Mouse (Mus musculus) stomach, embryonic 15.5 days (tissue): Measurements from ENCODE around the gene Zfp39. TPM values are rescaled to one million over a fixed set of nuclear protein-coding genes. Genes with fewer than 3 reads are reported as not detected.

Source experiments
- ATAC-seq: fragments of 200-750 bp; cut with Nextera tagmentation; 2 replicates; pipeline ENCODE4 v1.8.0; 2017; ENCODE audit warnings: low read depth, moderate number of reproducible peaks, moderate TSS enrichment; ENCODE audit not compliant: insufficient read depth, low FRiP score
- H3K27ac ChIP-seq: fragments of 300-500 bp; sonication (generic); 2 replicates; pipeline ENCODE4 v1.5.1; 2015; ENCODE audit warnings: mild to moderate bottlenecking, inconsistent platforms
- H3K27me3 ChIP-seq: fragments of 300-500 bp; sonication (generic); replicated peaks from 2 replicates; pipeline ENCODE4 v1.6.1; 2015; ENCODE audit warnings: inconsistent platforms
- H3K36me3 ChIP-seq: fragments of 300-500 bp; sonication (generic); 2 replicates; pipeline ENCODE4 v1.6.1; 2015; ENCODE audit warnings: inconsistent platforms
- H3K4me1 ChIP-seq: fragments of 300-500 bp; sonication (generic); 2 replicates; pipeline ENCODE4 v1.6.1; 2015; ENCODE audit warnings: inconsistent platforms
- H3K4me2 ChIP-seq: fragments of 300-500 bp; sonication (generic); 2 replicates; pipeline ENCODE4 v1.6.1; 2015; ENCODE audit warnings: mild to moderate bottlenecking, inconsistent platforms
- H3K4me3 ChIP-seq: fragments of 300-500 bp; sonication (generic); replicated peaks from 2 replicates; pipeline ENCODE4 v1.5.1; 2015; ENCODE audit warnings: inconsistent platforms
- H3K9ac ChIP-seq: fragments of 300-500 bp; sonication (generic); 2 replicates; pipeline ENCODE4 v1.6.1; 2015; ENCODE audit warnings: inconsistent platforms
- H3K9me3 ChIP-seq: fragments of 300-500 bp; sonication (generic); 2 replicates; pipeline ENCODE4 v1.6.1; 2016; ENCODE audit warnings: inconsistent platforms
- WGBS: fragments of 180-500 bp; shearing (Covaris S2); methylation state at CpG from one replicate; pipeline ENCODE4 v1.1.7; 2015; 5-methylcytosine and 5-hydroxymethylcytosine counted together
- polyA plus RNA-seq: library from polyadenylated mRNA; unstranded; fragments of >200 nt; fragmentation: Nextera tagmentation; extraction: Ambion mirVana; gene quantifications from 2 replicates; pipeline ENCODE4 v1.2.1, GENCODE M21; 2015

The Zfp39 gene
- polyA plus RNA-seq = 4.6 and 5.6 TPM in 2 replicates

- Histone ChIP-seq H3K27ac (peak within 1 kb of the TSS; percentile 88), H3K9me3 (no peaks in the 10 kb centered on the region), H3K4me2 (peak within 1 kb of the TSS; percentile 82), H3K9ac (peak within 1 kb of the TSS; percentile 87), H3K4me3 (peak within 1 kb of the TSS; percentile 80), H3K36me3 (peaks cover 3% of the 10 kb centered on the region; the same call in 1 of the 2 replicates), H3K4me1 (peaks cover 7% of the 10 kb centered on the region; the same call in 1 of the 2 replicates), H3K27me3 (no peaks in the 10 kb centered on the region)
- WGBS = under 1% methylated on average over 40 of the region's 40 CpGs
- ATAC-seq = peak; percentile 97
Observed at GRCm38 (mm10) chr11:58903511-58904409, at the start of gene Zfp39. Gene Zfp39, minus strand, starts transcription at chr11:58904225.

GRCm38 (mm10) chr11:58953351-58954169, 49.5 kb upstream of the Zfp39 start:
- H3K9ac ChIP-seq = peak overlapping the region; percentile 54
- WGBS = under 1% methylated on average over 33 of the region's 33 CpGs
- H3K36me3 ChIP-seq = peaks cover 8% of the 10 kb centered on the region; the same call in 1 of the 2 replicates
- peak overlapping the region; percentile 95 for H3K4me2 ChIP-seq
- H3K9me3 ChIP-seq = no peaks in the 10 kb centered on the region
- ATAC-seq = peak; percentile 8; the same call in 1 of the 2 replicates
- H3K4me1 ChIP-seq = peaks cover 27% of the 10 kb centered on the region
- H3K27ac ChIP-seq = peak overlapping the region; percentile 100
- peak overlapping the region; percentile 60 for H3K4me3 ChIP-seq
- H3K27me3 ChIP-seq = no peaks in the 10 kb centered on the region

- WGBS = 76% methylated on average over 5 of the region's 5 CpGs
- no peak for ATAC-seq
- H3K4me1 ChIP-seq = peaks cover 14% of the 10 kb centered on the region; the same call in 1 of the 2 replicates
Observed at GRCm38 (mm10) chr11:58951210-58951609, 47.2 kb upstream of the Zfp39 start.

GRCm38 (mm10) chr11:58949480-58950431, 45.7 kb upstream of the Zfp39 start:
- peak overlapping the region; percentile 89 for H3K27ac ChIP-seq
- no peak for ATAC-seq
- no peaks in the 10 kb centered on the region for H3K36me3 ChIP-seq
- H3K9ac ChIP-seq = 0 out of 2 replicates have a peak overlapping the region, but pooled peaks have one; percentile 12
- WGBS = 12% methylated on average over 20 of the region's 20 CpGs
- peak overlapping the region; percentile 69 for H3K4me2 ChIP-seq
- H3K9me3 ChIP-seq = no peaks in the 10 kb centered on the region
- H3K27me3 ChIP-seq = no peaks in the 10 kb centered on the region
- H3K4me1 ChIP-seq = peaks cover 14% of the 10 kb centered on the region; the same call in 1 of the 2 replicates
- peak overlapping the region; percentile 46 for H3K4me3 ChIP-seq

More at GRCm38 (mm10) chr11:58951210-58951609, 47.2 kb upstream of the Zfp39 start:
- H3K36me3 ChIP-seq = no peaks in the 10 kb centered on the region
- H3K9me3 ChIP-seq = no peaks in the 10 kb centered on the region
- H3K9ac ChIP-seq = no peak overlapping the region
- no peak overlapping the region for H3K4me3 ChIP-seq
- H3K4me2 ChIP-seq = no peak overlapping the region
- H3K27me3 ChIP-seq = no peaks in the 10 kb centered on the region
- H3K27ac ChIP-seq = no peak overlapping the region

GRCm38 (mm10) chr11:58948542-58949479, 44.8 kb upstream of the Zfp39 start, which contains the start of gene Hist3h2ba:
Gene Hist3h2ba, plus strand, starts transcription at chr11:58948920.
- peak within 1 kb of the TSS; percentile 69 for H3K4me2 ChIP-seq
- ATAC-seq = peak; percentile 89
- no peaks in the 10 kb centered on the region for H3K9me3 ChIP-seq
- H3K27me3 ChIP-seq = no peaks in the 10 kb centered on the region
- peak within 1 kb of the TSS; percentile 89 for H3K27ac ChIP-seq
- peaks cover 14% of the 10 kb centered on the region; the same call in 1 of the 2 replicates for H3K4me1 ChIP-seq
- 0 out of 2 replicates have a peak within 1 kb of the TSS, but pooled peaks have one; percentile 34 for H3K9ac ChIP-seq
- WGBS = under 1% methylated on average over 48 of the region's 48 CpGs
- H3K36me3 ChIP-seq = no peaks in the 10 kb centered on the region
- peak within 1 kb of the TSS; percentile 46 for H3K4me3 ChIP-seq

- Histone ChIP-seq H3K4me2 (peak overlapping the region; percentile 69), H3K27me3 (no peaks in the 10 kb centered on the region), H3K27ac (peak overlapping the region; percentile 89), H3K9ac (0 out of 2 replicates have a peak overlapping the region, but pooled peaks have one; percentile 2), H3K4me3 (peak overlapping the region; percentile 46), H3K9me3 (no peaks in the 10 kb centered on the region), H3K4me1 (0 out of 2 replicates have a peak, but pooled peaks cover 6% of the 10 kb centered on the region), H3K36me3 (no peaks in the 10 kb centered on the region)
- WGBS = 12% methylated on average over 23 of the region's 23 CpGs
- ATAC-seq = peak; percentile 29; the same call in 1 of the 2 replicates
Observed at GRCm38 (mm10) chr11:58947798-58948528, 43.9 kb upstream of the Zfp39 start.

GRCm38 (mm10) chr11:58947306-58947705, 43.3 kb upstream of the Zfp39 start:
- no peak for ATAC-seq
- Histone ChIP-seq H3K27me3 (no peaks in the 10 kb centered on the region), H3K27ac (no peak overlapping the region), H3K4me1 (0 out of 2 replicates have a peak, but pooled peaks cover 6% of the 10 kb centered on the region), H3K9me3 (no peaks in the 10 kb centered on the region), H3K36me3 (no peaks in the 10 kb centered on the region), H3K4me3 (no peak overlapping the region), H3K9ac (no peak overlapping the region), H3K4me2 (no peak overlapping the region)
- 70% methylated on average over 3 of the region's 3 CpGs for WGBS

- 76% methylated on average over 5 of the region's 5 CpGs for WGBS
- Histone ChIP-seq H3K27ac (no peak overlapping the region), H3K4me2 (no peak overlapping the region), H3K9ac (no peak overlapping the region), H3K27me3 (no peaks in the 10 kb centered on the region), H3K4me1 (peaks cover 7% of the 10 kb centered on the region; the same call in 1 of the 2 replicates), H3K9me3 (no peaks in the 10 kb centered on the region), H3K36me3 (no peaks in the 10 kb centered on the region), H3K4me3 (no peak overlapping the region)
- ATAC-seq = no peak
Observed at GRCm38 (mm10) chr11:58944136-58944535, 40.1 kb upstream of the Zfp39 start.

GRCm38 (mm10) chr11:58939088-58939439, 35.0 kb upstream of the Zfp39 start:
- Histone ChIP-seq H3K4me2 (peak overlapping the region; percentile 89), H3K36me3 (peaks cover 9% of the 10 kb centered on the region; the same call in 1 of the 2 replicates), H3K27me3 (no peaks in the 10 kb centered on the region), H3K4me3 (peak overlapping the region; percentile 97), H3K9me3 (no peaks in the 10 kb centered on the region), H3K27ac (peak overlapping the region; percentile 95; the same call in 1 of the 2 replicates), H3K4me1 (peaks cover 17% of the 10 kb centered on the region), H3K9ac (peak overlapping the region; percentile 90)
- no peak for ATAC-seq
- WGBS = 10% methylated on average over 6 of the region's 6 CpGs
